Mouse (Mus musculus): ENCODE data around the gene Fam216a.

DNA sequence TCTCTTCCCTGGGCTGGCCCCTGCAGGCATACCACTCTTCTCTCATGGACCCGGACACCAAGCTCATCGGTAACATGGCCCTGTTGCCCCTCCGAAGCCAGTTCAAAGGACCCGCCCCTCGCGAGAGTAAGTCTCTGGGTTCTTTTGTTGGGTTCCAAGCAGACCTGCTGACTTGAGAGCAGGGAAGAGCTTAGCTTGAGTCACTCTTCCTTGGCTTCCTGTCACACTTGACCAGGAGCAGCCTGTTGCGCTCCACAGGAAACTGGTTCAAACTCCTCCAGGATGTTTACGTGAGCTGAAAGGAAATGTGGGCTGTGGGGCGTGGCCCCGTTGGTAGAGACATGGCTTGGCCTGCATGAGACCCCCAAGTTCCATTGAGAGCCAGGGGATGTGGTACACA is 24.6 kb upstream of the Fam216a start:
- TF ChIP-seq CTCF (IDR thresholded peaks at IDR 0.05; ENCODE audit: extremely low read depth, insufficient read depth, insufficient read length, insufficient replicate concordance): no peak
- TF ChIP-seq POLR2A (IDR thresholded peaks at IDR 0.05; ENCODE audit: low read depth, low read length): no peak

Data from spleen, adult 2 months (tissue).